21 mouse cellular contexts compared by ENCODE assay signal in genomic region chr8:102462601-102463000, GRCm38 (mm10).
"Had no signal": no experiment of that assay in that cellular context is flagged by ENCODE, and none has a peak within 500 bp of the region (broad histone marks: within the 10 kb centered on the region; RNA-seq: fewer than 3 reads in every experiment).

No protein-coding gene starts in this region.

- H3K4me1 ChIP-seq: kidney, embryonic 15.5 days; limb, embryonic 13.5 days; liver, embryonic 12.5 days; liver, embryonic 15.5 days; lung, embryonic 15.5 days; midbrain, embryonic 12.5 days; neural tube, embryonic 13.5 days had no signal

- H3K27ac ChIP-seq: kidney, embryonic 15.5 days; limb, embryonic 13.5 days; liver, embryonic 12.5 days; liver, embryonic 15.5 days; lung, embryonic 15.5 days; midbrain, embryonic 12.5 days; neural tube, embryonic 13.5 days had no signal

- H3K9ac ChIP-seq: kidney, embryonic 15.5 days; limb, embryonic 13.5 days; liver, embryonic 12.5 days; liver, embryonic 15.5 days; lung, embryonic 15.5 days; midbrain, embryonic 12.5 days; neural tube, embryonic 13.5 days had no signal

- H3K4me2 ChIP-seq: kidney, embryonic 15.5 days; limb, embryonic 13.5 days; liver, embryonic 12.5 days; liver, embryonic 15.5 days; lung, embryonic 15.5 days; midbrain, embryonic 12.5 days; neural tube, embryonic 13.5 days had no signal

- H3K27me3 ChIP-seq: kidney, embryonic 15.5 days; limb, embryonic 13.5 days; liver, embryonic 12.5 days; liver, embryonic 15.5 days; lung, embryonic 15.5 days; midbrain, embryonic 12.5 days; neural tube, embryonic 13.5 days had no signal

- H3K9me3 ChIP-seq: kidney, embryonic 15.5 days; limb, embryonic 13.5 days; liver, embryonic 12.5 days; liver, embryonic 15.5 days; lung, embryonic 15.5 days; midbrain, embryonic 12.5 days; neural tube, embryonic 13.5 days had no signal

- DNase-seq: kidney, adult 8-10 months; kidney, postnatal 10 days; kidney, postnatal 36 days; layer of hippocampus, postnatal 36 days; left cerebral cortex, postnatal 4 days; lung, adult 18-20 months; lung, postnatal 10 days; lung, postnatal 4 days; retina, postnatal 1 day; right cerebral cortex, postnatal 25 days; thymus, adult 18-20 months; thymus, postnatal 36 days had no signal

- H3K4me3 ChIP-seq: kidney, embryonic 15.5 days; limb, embryonic 13.5 days; liver, embryonic 12.5 days; liver, embryonic 15.5 days; lung, embryonic 15.5 days; midbrain, embryonic 12.5 days; myocyte; neural tube, embryonic 13.5 days had no signal

- ATAC-seq: liver, embryonic 12.5 days; midbrain, embryonic 16.5 days had no signal

- H3K36me3 ChIP-seq: kidney, embryonic 15.5 days; limb, embryonic 13.5 days; liver, embryonic 12.5 days; liver, embryonic 15.5 days; lung, embryonic 15.5 days; midbrain, embryonic 12.5 days; neural tube, embryonic 13.5 days had no signal
